Mouse (Mus musculus) T-helper 1 cell (primary cell): Measurements from ENCODE around the gene Amigo1.
"Not testable (repeated sequence)": the region's sequence is repeated elsewhere in the genome, so short reads cannot be mapped to it uniquely, and the experiment has no call there.

Experiments used
- in situ Hi-C: fragments of 300-600 bp; cut with MboI, MseI; formaldehyde crosslinking; loops from one replicate; pipeline ENCODE4 v1.15.1; 2025; ENCODE audit warnings: high pct_unique_total_duplicates

The Amigo1 gene

DNA sequence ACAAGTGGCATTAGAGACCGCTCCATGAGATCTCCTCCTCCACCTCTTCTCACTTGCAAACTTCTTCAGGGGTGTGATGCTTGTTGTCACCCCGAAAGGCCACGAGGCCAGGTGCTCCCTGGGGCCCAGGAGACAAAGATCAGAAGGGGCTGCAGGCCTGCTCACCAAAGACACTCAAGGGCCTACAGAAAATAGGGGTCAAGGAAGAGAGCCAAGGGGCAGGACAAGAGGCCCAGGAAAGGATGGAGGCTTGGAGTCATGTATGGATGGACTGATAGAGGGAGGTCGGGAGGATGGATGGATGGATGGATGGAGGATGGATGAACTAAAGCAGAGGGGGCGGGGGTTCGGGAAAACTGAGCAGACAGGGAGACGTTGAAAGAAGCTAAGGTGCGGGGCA, 23.4 kb downstream of the Amigo1 start:
- in situ Hi-C loops, result no loop called here

DNA sequence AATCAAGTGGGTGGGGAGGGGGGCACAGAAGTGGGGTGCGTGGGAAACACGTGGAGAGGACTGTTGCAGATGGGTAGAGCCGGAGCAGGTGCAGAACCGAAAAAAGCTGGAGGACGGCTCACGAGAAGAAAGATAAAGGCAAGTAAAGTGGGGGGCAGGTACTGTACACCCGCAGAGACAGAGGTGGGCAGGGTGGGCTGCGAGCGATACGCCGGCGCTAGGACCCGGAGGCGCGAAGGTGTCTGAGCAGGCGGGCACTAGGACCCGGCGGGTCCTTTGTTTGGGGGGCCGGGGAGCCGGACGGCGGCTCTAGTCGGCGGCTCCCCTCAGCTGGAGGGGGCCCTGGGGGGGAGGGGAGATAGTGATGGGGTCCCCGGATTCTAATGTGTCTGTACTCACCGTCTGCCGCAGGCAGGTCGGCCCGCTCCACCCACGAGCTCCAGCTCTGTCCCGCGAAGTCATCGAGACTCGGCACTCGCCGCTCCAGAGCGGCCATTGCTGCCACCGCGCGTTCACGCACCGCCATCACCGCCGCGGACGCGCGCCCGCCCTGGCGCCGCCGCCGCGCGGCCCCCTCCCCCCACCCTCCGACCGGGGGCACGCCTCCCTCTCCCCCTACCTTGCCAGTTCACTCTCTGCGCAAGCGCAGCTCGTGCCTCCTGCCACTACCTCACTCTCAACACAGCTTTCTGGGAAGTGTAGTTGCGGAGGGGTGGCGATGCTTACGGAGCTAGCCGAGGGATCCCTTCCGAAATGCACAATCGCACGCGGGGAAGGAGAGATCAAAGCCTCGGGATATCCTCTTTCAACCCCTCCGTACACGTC, 24.0 kb downstream of the Amigo1 start:
- in situ Hi-C loops, result no loop called here

DNA sequence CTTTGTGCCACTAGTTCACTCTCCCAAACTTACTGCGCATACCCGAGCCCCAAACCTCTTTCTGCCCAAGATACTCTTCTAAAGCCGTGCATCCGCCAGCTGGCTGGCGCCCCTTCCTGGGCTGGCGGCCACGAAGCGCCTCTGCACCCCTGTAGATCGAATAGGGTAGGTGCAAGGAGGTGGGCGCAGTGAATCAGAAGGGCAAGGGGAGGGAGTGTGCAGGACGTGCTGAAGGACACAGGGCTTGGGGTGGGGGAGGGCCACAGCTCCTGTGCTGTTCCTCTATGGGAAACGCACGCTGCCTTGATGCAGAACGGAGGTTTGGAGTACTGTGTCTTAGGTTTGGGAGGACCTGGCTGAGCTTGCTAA, 24.6 kb downstream of the Amigo1 start, which contains the start of gene Atxn7l2:
Atxn7l2 (minus strand) TSS at position 164 of the 369 bp plus-strand sequence.
- in situ Hi-C loops, result no loop called here

DNA sequence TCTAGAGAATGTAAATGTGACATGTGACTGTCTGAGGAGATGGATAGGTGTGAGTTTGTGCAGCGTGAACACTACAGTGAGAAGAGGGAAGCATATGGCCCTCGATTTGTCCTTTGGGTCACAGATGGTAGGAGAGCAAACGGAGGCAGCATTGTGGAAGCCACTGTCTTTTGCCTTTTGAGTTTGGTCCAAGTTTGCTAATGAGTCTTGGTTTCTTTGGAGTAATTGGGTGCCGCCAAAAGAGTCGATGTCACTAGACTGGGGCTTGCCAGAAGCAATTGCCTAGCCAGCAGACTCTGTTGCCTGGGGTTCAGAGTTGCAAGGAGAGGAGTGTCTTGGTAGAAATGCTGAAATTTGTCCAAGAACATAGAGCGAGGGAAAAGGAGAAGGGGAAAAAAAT, 25.7 kb downstream of the Amigo1 start:
- in situ Hi-C loops, result no loop called here

DNA sequence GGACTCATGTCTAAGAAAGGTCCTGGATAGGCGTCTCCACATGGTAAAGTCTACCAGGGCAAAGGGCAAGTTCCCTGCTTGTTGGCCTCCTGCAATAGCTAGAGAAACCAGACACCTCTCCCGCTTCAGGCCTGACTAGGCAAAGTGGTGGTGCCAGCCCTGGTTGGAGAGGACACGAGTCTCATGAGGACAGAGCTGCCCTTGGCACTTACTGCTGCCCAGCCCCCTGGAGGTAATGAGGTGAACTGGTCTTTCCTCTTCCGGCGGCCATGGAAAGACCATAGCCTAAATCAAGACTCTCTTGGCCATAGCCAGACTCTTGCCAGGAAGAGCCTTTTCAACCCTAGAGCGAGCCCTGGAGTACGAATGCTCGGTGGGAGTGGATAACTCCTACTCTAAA, 26.3 kb downstream of the Amigo1 start:
- in situ Hi-C loops, result no loop called here

DNA sequence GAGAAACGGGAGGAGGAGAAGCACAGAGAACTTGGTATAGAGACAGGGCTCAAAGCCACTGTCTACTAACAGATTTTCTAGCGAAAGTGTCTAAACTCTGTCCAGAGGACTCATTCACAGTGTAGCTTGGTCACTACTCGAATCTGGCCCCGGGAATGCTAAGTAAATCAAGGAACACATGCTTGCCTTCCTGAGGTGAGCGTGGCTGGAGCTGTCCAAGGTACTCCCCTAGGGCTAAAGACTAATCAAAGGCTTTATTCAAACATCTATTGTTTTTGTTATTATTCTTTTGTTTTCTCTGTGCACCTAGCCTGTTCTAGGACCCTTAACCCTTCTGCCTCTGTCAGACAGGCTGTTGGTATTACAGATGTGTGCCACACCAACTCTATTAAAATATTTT, 28.6 kb downstream of the Amigo1 start:
- in situ Hi-C loops, result no loop called here

DNA sequence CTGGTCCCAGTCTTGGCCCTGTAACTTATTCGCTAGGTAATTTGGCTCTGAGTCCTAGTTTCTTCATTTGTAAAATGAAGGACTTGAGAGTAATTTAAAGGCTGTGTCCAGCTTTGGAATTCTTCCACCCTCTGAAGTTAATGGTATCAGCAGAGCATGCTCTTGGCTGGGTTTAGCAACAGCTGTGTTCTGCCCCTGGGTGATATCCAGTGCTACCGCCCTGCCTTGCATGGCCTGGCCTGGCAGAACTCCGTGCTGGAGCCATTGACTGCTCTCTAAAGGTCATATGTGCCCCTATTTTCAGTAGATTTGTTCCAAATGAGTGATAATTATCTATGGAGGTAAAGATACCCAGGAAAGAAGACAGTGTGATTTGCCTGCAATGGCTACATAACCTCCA, 34.5 kb downstream of the Amigo1 start:
- in situ Hi-C loops, result no loop called here

DNA sequence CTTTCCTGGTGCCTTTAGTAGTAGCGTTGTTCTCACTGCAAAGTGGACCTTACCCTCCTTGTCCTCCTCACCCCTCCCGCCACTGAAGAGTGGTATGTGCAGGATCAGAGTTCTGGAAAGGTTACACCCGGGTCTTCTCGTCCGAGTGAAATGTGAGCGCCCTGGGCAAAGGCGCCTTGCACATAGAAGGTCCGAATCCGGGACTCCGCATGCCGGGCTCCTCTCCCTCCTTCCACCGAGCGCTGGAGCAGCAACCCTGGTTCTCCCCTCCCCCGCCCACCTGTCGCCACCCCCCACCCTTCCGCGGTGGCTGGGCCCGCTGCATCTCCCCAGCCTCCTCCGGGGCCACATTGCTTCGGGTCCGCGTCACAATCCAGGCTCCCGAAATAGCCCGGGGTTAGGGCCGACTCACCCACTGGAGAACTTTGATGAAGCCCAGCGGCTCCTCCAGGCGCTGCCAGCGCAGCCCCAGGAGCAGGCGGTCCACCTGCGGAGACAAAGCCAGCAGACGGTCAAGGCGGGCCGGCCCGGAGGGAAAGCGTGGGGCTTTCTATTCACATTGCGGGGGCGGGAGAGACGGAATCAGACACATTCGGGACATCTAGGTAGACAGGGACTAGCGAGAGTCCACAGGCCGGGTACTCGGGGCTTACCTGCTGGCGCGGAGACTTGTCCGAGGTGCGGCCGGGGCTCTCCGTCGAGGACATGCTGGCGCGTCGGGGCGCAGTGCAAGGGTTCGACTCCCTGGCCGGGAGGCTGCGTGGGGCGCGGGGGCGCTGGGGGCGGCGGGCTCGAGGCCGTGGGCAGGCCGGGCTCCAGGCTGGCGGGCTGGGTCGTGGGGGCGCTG, 39.8 kb downstream of the Amigo1 start:
- in situ Hi-C loops, result no loop called here

DNA sequence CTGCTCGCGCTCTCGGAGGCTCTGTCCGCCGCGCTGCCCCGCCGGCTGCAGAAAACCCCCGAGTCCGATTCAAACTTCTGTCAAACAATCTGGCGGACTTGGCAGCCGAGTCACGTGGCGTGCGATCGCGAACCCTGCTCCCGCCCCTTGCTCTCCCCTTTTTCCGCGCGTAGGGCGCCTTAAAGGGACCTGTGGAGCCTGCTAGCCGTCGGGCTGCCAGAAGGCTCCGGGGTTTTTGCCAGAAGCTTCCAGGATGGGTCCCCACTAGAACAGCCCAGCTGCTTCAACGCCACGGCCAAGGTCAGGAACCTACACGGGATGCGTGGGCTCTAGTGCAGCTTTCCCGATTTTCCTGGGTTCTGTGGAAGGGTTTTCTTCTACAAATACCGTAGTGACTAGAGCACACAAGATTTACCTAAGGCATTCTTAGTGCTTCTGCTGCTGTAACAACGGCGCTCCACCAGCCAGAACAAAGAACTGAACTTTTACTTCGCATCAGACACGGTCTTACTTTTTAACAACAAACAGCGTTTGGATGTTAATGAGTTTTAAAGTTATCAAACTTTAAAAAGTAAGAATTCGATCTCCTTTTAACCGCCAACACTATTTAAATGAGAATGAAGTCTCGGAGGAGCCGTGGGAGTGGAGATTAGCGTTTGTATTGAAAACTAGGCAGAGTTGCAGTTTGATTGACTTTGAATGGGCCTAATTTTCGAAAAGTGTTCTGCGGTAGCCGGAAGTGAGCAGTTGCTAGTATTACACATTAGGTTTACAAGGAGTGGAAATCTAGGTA, 40.6 kb downstream of the Amigo1 start, which contains the start of gene Sypl2:
Sypl2 (minus strand) TSS at position 91 of the 793 bp plus-strand sequence.
- in situ Hi-C loops, result no loop called here

DNA sequence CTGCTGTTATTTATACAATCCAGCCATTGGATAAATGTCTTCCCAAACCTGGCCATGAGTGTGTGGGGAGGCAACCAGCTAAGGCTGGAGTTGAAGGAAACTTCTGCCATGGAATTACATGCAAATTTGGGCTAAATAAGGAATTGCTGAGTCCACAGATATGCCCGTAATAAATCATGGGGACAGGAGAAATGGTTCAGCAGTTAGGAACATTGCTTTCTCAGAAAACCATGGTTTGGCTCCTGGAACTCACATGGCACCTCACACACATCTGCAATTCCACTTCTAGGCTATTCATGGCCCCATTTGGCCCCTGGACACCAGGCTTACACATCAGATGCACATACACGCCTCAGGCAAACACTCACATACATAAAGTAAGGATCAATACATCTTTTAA, 41.4 kb downstream of the Amigo1 start:
- in situ Hi-C loops, result no loop called here

DNA sequence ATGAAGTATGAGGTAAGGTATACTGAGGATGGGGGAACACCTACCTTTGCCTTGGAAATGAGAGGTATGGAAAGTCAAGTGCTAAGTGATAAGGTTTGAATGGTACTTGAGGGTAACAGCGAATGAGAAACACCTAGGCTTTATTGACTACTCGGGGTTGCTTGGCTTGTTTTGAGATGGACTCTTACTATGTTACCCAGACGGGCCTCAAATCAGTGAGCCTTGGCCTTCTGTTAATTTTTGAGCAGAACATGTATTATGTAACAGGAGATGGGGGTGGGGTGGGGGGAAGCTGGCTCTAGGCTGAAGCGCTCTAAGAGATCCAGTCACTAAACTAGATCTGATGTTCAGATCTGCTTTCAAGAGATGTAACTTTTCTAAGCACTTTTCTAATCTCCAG, 45.5 kb downstream of the Amigo1 start:
- in situ Hi-C loops, result no loop called here

DNA sequence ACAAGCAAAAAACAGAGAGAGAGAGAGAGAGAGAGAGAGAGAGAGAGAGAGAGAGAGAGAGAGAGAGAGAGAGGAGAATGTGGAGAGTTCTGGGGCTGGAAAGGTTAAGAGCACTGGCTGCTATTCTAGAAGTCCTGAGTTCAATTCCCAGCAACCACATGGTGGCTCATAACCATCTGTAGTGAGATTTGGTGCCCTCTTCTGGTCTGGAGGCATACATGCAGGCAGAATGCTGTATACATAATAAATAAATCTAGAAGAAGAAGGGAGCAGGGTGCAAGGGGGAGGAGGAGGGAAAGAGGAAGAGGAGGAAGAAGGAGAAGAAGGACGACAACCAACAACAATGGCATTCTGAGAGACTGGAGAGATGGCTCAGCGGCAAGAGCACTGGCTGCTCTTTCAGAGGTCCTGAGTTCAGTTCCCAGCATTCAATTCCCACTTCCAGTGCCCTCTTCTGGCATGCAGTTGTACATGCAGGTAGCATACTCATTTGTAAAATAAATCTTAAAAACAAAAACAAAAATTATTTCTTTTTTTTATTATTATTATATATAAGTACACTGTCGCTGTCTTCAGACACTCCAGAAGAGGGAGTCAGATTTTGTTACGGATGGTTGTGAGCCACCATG, 51.5 kb downstream of the Amigo1 start:
- in situ Hi-C loops, result not testable (repeated sequence)

DNA sequence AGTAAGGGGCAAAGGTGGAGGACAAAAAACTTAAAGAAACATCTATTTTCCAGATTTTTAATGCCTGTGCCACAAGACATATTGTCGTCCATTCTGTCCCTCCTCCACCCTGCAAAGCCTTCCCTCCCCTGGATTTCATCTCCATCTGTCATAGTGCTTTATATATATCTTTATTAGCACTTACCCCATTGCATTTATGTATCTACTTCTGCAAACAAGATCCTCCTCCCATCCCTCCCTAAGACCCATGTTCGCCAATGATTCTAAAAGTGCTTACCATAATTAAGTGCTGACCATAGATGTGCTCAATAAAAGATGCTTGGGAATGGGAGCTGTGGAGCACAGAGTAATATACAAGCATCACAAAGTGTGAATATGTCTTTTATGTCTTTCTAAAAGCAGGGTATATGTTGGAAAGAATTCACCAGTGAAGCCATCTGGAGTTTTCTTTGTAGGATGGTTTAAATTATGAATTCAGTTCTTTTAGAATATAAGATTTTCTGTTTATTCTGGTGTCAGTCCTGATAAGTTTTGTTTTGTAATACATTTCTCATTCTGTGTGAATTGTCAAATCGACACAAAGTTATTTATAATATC, 55.2 kb downstream of the Amigo1 start:
- in situ Hi-C loops, result no loop called here
